Comparison of ENCODE assay signal across 19 mouse cellular contexts in genomic region chr9:63450531-63451030, GRCm38 (mm10).
"Had no signal": no experiment of that assay in that cellular context is flagged by ENCODE, and none has a peak within 500 bp of the region (broad histone marks: within the 10 kb centered on the region; RNA-seq: fewer than 3 reads in every experiment).

No protein-coding gene starts in this region.

- H3K4me1 ChIP-seq: kidney, embryonic 15.5 days; liver, embryonic 13.5 days; midbrain, embryonic 12.5 days had no signal

- H3K4me2 ChIP-seq: kidney, embryonic 15.5 days; liver, embryonic 13.5 days; lung, embryonic 14.5 days; midbrain, embryonic 12.5 days; neural tube, embryonic 13.5 days had no signal

- H3K9ac ChIP-seq: kidney, embryonic 15.5 days; liver, embryonic 13.5 days; lung, embryonic 14.5 days; midbrain, embryonic 12.5 days; neural tube, embryonic 13.5 days had no signal

- H3K27me3 ChIP-seq: kidney, embryonic 15.5 days; liver, embryonic 13.5 days; midbrain, embryonic 12.5 days; neural tube, embryonic 13.5 days had no signal

- H3K27ac ChIP-seq: kidney, embryonic 15.5 days; left cerebral cortex, adult 2 months; liver, embryonic 13.5 days; macrophage; midbrain, embryonic 12.5 days; neural tube, embryonic 13.5 days; stomach, postnatal 0 days had no signal

- H3K4me3 ChIP-seq: kidney, embryonic 15.5 days; left cerebral cortex, adult 2 months; liver, embryonic 13.5 days; midbrain, embryonic 12.5 days; myocyte; neural tube, embryonic 13.5 days had no signal

- H3K36me3 ChIP-seq: kidney, embryonic 15.5 days; liver, embryonic 13.5 days; midbrain, embryonic 12.5 days; neural tube, embryonic 13.5 days had no signal

- H3K9me3 ChIP-seq: kidney, embryonic 15.5 days; liver, embryonic 13.5 days; midbrain, embryonic 12.5 days; neural tube, embryonic 13.5 days had no signal

- ATAC-seq: lung, postnatal 0 days had no signal

- DNase-seq: kidney, postnatal 10 days; kidney, postnatal 36 days; layer of hippocampus, postnatal 36 days; liver, embryonic 13.5 days; lung, embryonic 14.5 days; right cerebral cortex, adult 18-20 months; right cerebral cortex, postnatal 14 days; right cerebral cortex, postnatal 4 days; thymus, adult 2 months; thymus, postnatal 14 days; thymus, postnatal 4 days had no signal
